Mouse (Mus musculus) embryonic facial prominence, embryonic 12.5 days (tissue): ENCODE results near the gene Pkmyt1. TPM values are rescaled to one million over a fixed set of nuclear protein-coding genes. Genes with fewer than 3 reads are reported as not detected.

Experiments used
- ATAC-seq: fragments of 200-750 bp; cut with Nextera tagmentation; 2 replicates; pipeline ENCODE4 v1.8.0; 2017; ENCODE audit not compliant: insufficient number of reproducible peaks, insufficient read depth, low FRiP score, low TSS enrichment
- H3K27ac ChIP-seq: fragments of 300-500 bp; sonication (generic); 2 replicates; pipeline ENCODE4 v1.5.1; 2016; ENCODE audit warnings: mild to moderate bottlenecking
- H3K27me3 ChIP-seq: fragments of 300-500 bp; sonication (generic); 2 replicates; pipeline ENCODE4 v1.6.1; 2016; ENCODE audit warnings: mild to moderate bottlenecking, moderate library complexity
- H3K36me3 ChIP-seq: fragments of 300-500 bp; sonication (generic); 2 replicates; pipeline ENCODE4 v1.6.1; 2016; ENCODE audit warnings: mild to moderate bottlenecking
- H3K4me1 ChIP-seq: fragments of 300-500 bp; sonication (generic); 2 replicates; pipeline ENCODE4 v1.6.1; 2016
- H3K4me2 ChIP-seq: fragments of 300-500 bp; sonication (generic); replicated peaks from 2 replicates; pipeline ENCODE4 v1.6.1; 2016; ENCODE audit warnings: mild to moderate bottlenecking, moderate library complexity
- H3K4me3 ChIP-seq: fragments of 300-500 bp; sonication (generic); 2 replicates; pipeline ENCODE4 v1.5.1; 2016; ENCODE audit warnings: mild to moderate bottlenecking
- H3K9ac ChIP-seq: fragments of 300-500 bp; sonication (generic); 2 replicates; pipeline ENCODE4 v1.6.1; 2016; ENCODE audit warnings: mild to moderate bottlenecking, moderate library complexity
- H3K9me3 ChIP-seq: fragments of 300-500 bp; sonication (generic); 2 replicates; pipeline ENCODE4 v1.6.1; 2016; ENCODE audit warnings: mild to moderate bottlenecking, moderate library complexity
- WGBS: fragments of 180-500 bp; shearing (Covaris S2); methylation state at CpG from one replicate; pipeline ENCODE4 v1.1.7; 2016; 5-methylcytosine and 5-hydroxymethylcytosine counted together
- polyA plus RNA-seq: library from polyadenylated mRNA; unstranded; fragments of >200 nt; fragmentation: Nextera tagmentation; extraction: Ambion mirVana; gene quantifications from 2 replicates; pipeline ENCODE4 v1.2.1, GENCODE M21; 2016

Gene Pkmyt1
- polyA plus RNA-seq, 1 experiment from 2014 or later, result 54.6 TPM

- H3K27me3 ChIP-seq, result peaks cover 41% of the 10 kb centered on the region
- H3K9me3 ChIP-seq, result no peaks in the 10 kb centered on the region
- no peak overlapping the region for H3K9ac ChIP-seq
- 33% methylated on average over 10 of the region's 10 CpGs for WGBS
- H3K36me3 ChIP-seq, result peaks cover 27% of the 10 kb centered on the region
- H3K4me2 ChIP-seq, result no peak overlapping the region
- no peak overlapping the region for H3K27ac ChIP-seq
- H3K4me1 ChIP-seq, result peaks cover 18% of the 10 kb centered on the region
- ATAC-seq, result no peak
- H3K4me3 ChIP-seq, result no peak overlapping the region
These were observed 22.7 kb downstream of the Pkmyt1 start for GRCm38 (mm10) chr17:23748631-23749391.

GRCm38 (mm10) chr17:23749400-23750191 lies 23.5 kb downstream of the Pkmyt1 start:
- H3K27ac ChIP-seq, result no peak overlapping the region
- no peak for ATAC-seq
- peaks cover 33% of the 10 kb centered on the region for H3K36me3 ChIP-seq
- peaks cover 17% of the 10 kb centered on the region for H3K4me1 ChIP-seq
- H3K4me3 ChIP-seq, result no peak overlapping the region
- H3K4me2 ChIP-seq, result no peak overlapping the region
- WGBS, result 78% methylated on average over 11 of the region's 11 CpGs
- H3K9me3 ChIP-seq, result no peaks in the 10 kb centered on the region
- H3K27me3 ChIP-seq, result peaks cover 33% of the 10 kb centered on the region
- H3K9ac ChIP-seq, result no peak overlapping the region

- Histone ChIP-seq H3K4me3 (no peak overlapping the region), H3K27me3 (no peaks in the 10 kb centered on the region), H3K36me3 (peaks cover 90% of the 10 kb centered on the region), H3K27ac (no peak overlapping the region), H3K9me3 (no peaks in the 10 kb centered on the region), H3K9ac (no peak overlapping the region), H3K4me2 (no peak overlapping the region), H3K4me1 (no peaks in the 10 kb centered on the region)
- 86% methylated on average over 13 of the region's 13 CpGs for WGBS
- no peak for ATAC-seq
These were observed 29.6 kb downstream of the Pkmyt1 start for GRCm38 (mm10) chr17:23755689-23756088.

- H3K27me3 ChIP-seq, result no peaks in the 10 kb centered on the region
- WGBS, result 94% methylated on average over 9 of the region's 9 CpGs
- H3K27ac ChIP-seq, result no peak overlapping the region
- H3K9ac ChIP-seq, result no peak overlapping the region
- no peak overlapping the region for H3K4me3 ChIP-seq
- no peaks in the 10 kb centered on the region for H3K9me3 ChIP-seq
- H3K4me1 ChIP-seq, result no peaks in the 10 kb centered on the region
- ATAC-seq, result no peak
- H3K4me2 ChIP-seq, result no peak overlapping the region
- H3K36me3 ChIP-seq, result peaks cover 93% of the 10 kb centered on the region
These were observed 31.4 kb downstream of the Pkmyt1 start for GRCm38 (mm10) chr17:23757581-23757980.

DNA sequence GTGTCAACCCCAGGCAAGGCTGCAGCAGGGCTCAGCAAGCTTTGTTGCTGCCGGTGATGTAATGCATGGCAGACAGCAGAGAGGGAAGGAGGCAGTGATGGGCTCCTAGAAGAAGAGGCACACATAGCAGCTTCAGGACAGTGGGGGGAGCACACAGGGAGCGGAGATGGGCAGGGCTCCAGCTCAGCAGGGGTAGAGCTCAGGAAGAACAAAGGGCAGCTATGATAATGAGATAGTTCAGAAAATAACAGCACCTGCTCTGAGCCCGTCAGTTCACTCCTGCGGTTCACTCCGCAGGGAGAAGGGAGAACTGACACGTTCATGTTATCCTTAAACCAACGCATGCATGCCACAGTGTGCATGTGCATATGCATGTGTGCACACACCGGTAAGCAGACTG lies 32.7 kb downstream of the Pkmyt1 start:
- Histone ChIP-seq H3K27me3 (no peaks in the 10 kb centered on the region), H3K9ac (no peak overlapping the region), H3K27ac (no peak overlapping the region), H3K4me2 (no peak overlapping the region), H3K4me1 (no peaks in the 10 kb centered on the region), H3K4me3 (no peak overlapping the region), H3K9me3 (no peaks in the 10 kb centered on the region), H3K36me3 (peaks cover 82% of the 10 kb centered on the region)
- no peak for ATAC-seq
- 84% methylated on average over 8 of the region's 8 CpGs for WGBS

- no peaks in the 10 kb centered on the region for H3K4me1 ChIP-seq
- H3K36me3 ChIP-seq, result peaks cover 71% of the 10 kb centered on the region
- no peak for ATAC-seq
- H3K4me2 ChIP-seq, result no peak overlapping the region
- 93% methylated on average over 9 of the region's 9 CpGs for WGBS
- no peak overlapping the region for H3K27ac ChIP-seq
- H3K4me3 ChIP-seq, result no peak overlapping the region
- no peaks in the 10 kb centered on the region for H3K9me3 ChIP-seq
- H3K27me3 ChIP-seq, result no peaks in the 10 kb centered on the region
- no peak overlapping the region for H3K9ac ChIP-seq
These were observed 34.1 kb downstream of the Pkmyt1 start for GRCm38 (mm10) chr17:23760231-23760630.

DNA sequence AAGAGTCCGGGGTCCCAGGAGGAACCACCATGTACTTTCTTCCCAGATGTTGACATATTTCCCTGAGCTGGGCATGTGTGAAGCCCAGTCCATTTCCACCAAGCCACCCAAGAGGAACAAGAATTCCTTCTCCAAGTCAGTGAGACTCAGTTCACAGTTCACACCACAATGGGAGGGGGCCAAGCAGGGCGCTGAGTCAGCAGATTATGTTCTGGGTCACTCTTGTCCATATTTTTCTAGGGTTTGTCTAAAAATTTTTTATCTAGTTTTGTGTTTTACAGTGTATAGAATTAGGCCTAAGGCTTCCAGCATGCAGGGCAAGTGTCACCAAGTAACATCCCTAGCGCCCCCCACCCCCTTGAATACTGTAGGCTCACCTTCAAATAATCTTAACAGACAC lies 35.0 kb downstream of the Pkmyt1 start:
- Histone ChIP-seq H3K4me3 (no peak overlapping the region), H3K4me2 (no peak overlapping the region), H3K27me3 (no peaks in the 10 kb centered on the region), H3K9me3 (no peaks in the 10 kb centered on the region), H3K9ac (no peak overlapping the region), H3K27ac (no peak overlapping the region), H3K36me3 (peaks cover 62% of the 10 kb centered on the region), H3K4me1 (no peaks in the 10 kb centered on the region)
- no peak for ATAC-seq
- 97% methylated on average over 3 of the region's 3 CpGs for WGBS

GRCm38 (mm10) chr17:23762976-23763375 lies 36.8 kb downstream of the Pkmyt1 start:
- H3K27ac ChIP-seq, result no peak overlapping the region
- no peak overlapping the region for H3K4me3 ChIP-seq
- no peak overlapping the region for H3K9ac ChIP-seq
- H3K4me2 ChIP-seq, result no peak overlapping the region
- ATAC-seq, result no peak
- 90% methylated on average over 11 of the region's 11 CpGs for WGBS
- H3K36me3 ChIP-seq, result peaks cover 44% of the 10 kb centered on the region
- H3K27me3 ChIP-seq, result no peaks in the 10 kb centered on the region
- no peaks in the 10 kb centered on the region for H3K9me3 ChIP-seq
- H3K4me1 ChIP-seq, result no peaks in the 10 kb centered on the region

DNA sequence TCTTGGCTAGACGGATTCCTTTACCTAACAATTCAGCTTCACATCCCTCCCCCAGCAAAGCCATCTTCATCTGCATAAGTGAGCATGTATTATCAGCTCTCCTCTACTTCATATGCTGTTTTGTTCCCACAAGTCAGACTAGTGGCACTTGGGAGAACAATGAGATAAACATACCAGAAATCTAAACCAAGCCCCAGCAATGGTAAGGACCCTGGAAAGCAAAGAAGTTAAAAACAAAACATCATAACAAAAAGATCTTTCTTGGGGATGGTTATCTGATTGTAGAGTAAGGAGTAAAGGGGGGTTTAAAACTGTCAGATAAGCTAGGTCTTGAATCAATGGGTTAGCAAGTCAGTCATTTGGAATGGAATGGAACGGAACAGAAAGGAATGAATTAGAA lies 44.4 kb downstream of the Pkmyt1 start:
- Histone ChIP-seq H3K9ac (peak overlapping the region; percentile 85), H3K27ac (peak overlapping the region; percentile 76; the same call in 1 of the 2 replicates), H3K36me3 (peaks cover 7% of the 10 kb centered on the region; the same call in 1 of the 2 replicates), H3K4me3 (peak overlapping the region; percentile 72), H3K9me3 (no peaks in the 10 kb centered on the region), H3K4me2 (peak overlapping the region; percentile 68), H3K4me1 (peaks cover 9% of the 10 kb centered on the region), H3K27me3 (no peaks in the 10 kb centered on the region)
- no peak for ATAC-seq
- 14% methylated on average over 2 of the region's 2 CpGs for WGBS

GRCm38 (mm10) chr17:23770896-23771283 lies 44.8 kb downstream of the Pkmyt1 start:
- Histone ChIP-seq H3K27ac (peak overlapping the region; percentile 76), H3K4me3 (peak overlapping the region; percentile 72), H3K9me3 (no peaks in the 10 kb centered on the region), H3K36me3 (peaks cover 7% of the 10 kb centered on the region; the same call in 1 of the 2 replicates), H3K4me1 (peaks cover 9% of the 10 kb centered on the region), H3K4me2 (peak overlapping the region; percentile 68), H3K27me3 (no peaks in the 10 kb centered on the region), H3K9ac (peak overlapping the region; percentile 85)
- no peak; the same call in 1 of the 2 replicates for ATAC-seq
- 1% methylated on average over 19 of the region's 19 CpGs for WGBS

DNA sequence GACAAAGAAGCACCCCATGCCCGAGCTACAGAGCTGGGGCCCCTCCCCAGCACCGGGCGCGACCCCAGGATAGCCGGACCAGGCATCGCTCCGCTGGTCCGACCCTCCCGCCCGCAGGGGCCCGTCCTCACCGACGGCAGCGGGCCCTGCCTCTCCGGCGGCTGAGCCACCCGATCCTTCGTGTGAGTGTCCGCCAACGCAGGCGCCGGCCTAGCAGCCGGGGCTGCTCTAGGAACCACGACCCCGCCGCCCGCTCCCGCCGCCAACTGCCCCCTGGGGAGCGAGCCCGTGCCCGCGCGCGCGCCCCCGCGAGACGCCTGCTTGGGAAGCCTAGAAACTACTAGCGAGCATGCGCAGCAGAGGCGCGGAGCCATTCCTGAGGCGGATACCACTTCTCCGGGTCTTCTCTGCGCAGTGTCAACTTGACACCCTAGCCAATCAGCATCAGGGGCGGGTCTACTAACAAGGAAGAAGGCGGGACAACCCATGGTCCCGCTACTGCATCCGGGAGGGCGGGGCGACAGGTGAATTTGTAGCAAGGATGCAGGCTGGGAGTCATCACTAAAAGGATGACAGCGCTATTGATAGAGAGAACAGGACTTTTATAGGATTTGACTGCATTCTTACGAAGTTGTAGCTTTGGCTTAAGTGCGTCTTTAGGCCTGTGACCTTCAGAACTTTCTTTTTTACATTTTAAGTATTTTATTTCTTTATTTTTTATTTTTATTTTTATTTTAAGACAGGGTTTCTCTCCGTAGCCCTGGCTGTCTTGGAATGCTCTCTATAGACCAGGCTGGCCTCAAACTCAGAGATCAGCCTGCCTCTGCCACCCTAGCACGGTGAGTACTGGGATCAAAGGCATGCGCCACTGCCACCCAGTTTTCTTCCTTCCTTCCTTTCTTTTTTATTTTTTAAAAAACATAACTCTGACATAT lies 45.4 kb downstream of the Pkmyt1 start, which contains the start of gene Flywch1:
TSS of gene Flywch1 (minus strand) at position 319 of the 935 bp plus-strand sequence.
- H3K4me3 ChIP-seq, result peak within 1 kb of the TSS; percentile 72
- H3K9me3 ChIP-seq, result no peaks in the 10 kb centered on the region
- WGBS, result 3% methylated on average over 58 of the region's 58 CpGs
- H3K4me2 ChIP-seq, result peak within 1 kb of the TSS; percentile 68
- peaks cover 9% of the 10 kb centered on the region for H3K4me1 ChIP-seq
- H3K36me3 ChIP-seq, result peaks cover 7% of the 10 kb centered on the region; the same call in 1 of the 2 replicates
- peak; percentile 94 for ATAC-seq
- peak within 1 kb of the TSS; percentile 85 for H3K9ac ChIP-seq
- no peaks in the 10 kb centered on the region for H3K27me3 ChIP-seq
- H3K27ac ChIP-seq, result peak within 1 kb of the TSS; percentile 76
